Mouse (Mus musculus) spleen, postnatal 4 days (tissue): Measurements from ENCODE around the gene Sike1.

ENCODE experiments used
- DNase-seq, 2 experiments: peaks; one replicate each; pipeline ENCODE4 v3.0.0; 2022; ENCODE audit warnings: low spot score in 2 of 2

Gene Sike1

GRCm38 (mm10) chr3:103026174-103026573 is 30.7 kb downstream of the Sike1 start:
- no peak for DNase-seq

- DNase-seq, result no peak
Observed at GRCm38 (mm10) chr3:103040285-103040684, 44.8 kb downstream of the Sike1 start.

- DNase-seq, result no peak
Observed at GRCm38 (mm10) chr3:103040861-103041379, 45.4 kb downstream of the Sike1 start.

- no peak for DNase-seq
Observed at GRCm38 (mm10) chr3:103056016-103056595, 60.6 kb downstream of the Sike1 start.

- no peak for DNase-seq
Observed at GRCm38 (mm10) chr3:103057752-103058151, 62.2 kb downstream of the Sike1 start.
